Mouse (Mus musculus) frontal cortex, postnatal 36 days (tissue): ENCODE measurements around the gene Hes6.

Experiments used
- DNase-seq, 2 experiments: peaks; one replicate each; pipeline ENCODE4 v3.0.0; 2022; ENCODE audit warnings: low spot score in 2 of 2

Hes6 gene

DNA sequence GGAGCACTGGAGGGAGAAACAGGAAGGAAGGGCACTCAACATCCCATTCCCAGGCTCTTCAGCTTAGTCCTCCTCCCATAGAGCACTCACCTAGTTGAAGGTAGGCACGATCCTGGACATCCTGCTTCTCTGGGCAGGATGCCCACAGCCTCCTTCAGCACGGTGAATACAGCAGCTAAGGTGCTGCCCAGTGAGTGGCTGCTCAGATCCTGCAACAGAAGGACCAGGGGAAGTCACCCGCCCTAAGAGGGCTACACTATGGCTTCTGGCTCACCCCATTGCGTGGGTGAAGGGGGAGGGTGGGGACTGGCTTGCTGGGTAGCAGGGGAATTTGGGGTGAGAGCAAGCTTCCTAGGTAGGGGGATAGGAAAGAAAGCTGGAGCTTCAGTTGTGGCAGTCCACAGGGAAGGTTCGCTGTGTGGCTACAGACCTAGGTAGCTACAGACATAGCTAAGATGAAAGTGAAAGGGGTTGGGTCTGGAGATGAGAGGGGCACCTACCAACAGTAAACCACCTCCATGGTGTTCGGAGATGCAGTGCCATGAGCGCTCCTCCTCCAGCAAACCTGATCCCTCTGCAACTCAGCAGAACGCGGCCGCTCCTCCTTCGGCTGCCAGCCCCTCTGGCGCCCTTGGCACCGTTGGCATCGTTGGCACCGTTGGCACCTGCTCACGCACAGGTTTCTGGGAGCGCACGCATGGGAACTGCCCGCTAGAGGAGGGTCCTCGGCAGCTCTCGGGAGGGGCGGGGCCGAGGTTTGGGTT, 8.2 kb downstream of the Hes6 start:
- DNase-seq, result no peak

DNA sequence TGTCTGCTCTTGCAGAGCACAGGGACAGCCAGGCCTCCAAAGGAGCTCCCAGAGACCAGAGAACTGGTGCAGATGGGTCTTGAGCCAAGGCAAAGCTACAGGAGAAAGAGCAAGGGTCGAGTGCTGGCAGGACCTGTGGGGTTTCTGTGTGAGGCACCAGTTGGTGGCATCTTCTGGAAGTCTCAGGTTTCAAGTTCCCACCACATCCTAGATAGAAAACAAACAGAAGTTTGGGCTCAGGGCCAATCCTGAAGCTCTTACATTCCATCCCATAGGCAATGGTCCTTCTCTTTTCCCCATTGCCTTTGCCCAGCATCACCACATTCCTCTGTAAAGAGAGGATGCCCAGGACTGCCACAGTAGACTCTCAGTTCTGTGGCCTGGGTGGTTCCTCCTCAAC, 8.9 kb downstream of the Hes6 start:
- no peak for DNase-seq

DNA sequence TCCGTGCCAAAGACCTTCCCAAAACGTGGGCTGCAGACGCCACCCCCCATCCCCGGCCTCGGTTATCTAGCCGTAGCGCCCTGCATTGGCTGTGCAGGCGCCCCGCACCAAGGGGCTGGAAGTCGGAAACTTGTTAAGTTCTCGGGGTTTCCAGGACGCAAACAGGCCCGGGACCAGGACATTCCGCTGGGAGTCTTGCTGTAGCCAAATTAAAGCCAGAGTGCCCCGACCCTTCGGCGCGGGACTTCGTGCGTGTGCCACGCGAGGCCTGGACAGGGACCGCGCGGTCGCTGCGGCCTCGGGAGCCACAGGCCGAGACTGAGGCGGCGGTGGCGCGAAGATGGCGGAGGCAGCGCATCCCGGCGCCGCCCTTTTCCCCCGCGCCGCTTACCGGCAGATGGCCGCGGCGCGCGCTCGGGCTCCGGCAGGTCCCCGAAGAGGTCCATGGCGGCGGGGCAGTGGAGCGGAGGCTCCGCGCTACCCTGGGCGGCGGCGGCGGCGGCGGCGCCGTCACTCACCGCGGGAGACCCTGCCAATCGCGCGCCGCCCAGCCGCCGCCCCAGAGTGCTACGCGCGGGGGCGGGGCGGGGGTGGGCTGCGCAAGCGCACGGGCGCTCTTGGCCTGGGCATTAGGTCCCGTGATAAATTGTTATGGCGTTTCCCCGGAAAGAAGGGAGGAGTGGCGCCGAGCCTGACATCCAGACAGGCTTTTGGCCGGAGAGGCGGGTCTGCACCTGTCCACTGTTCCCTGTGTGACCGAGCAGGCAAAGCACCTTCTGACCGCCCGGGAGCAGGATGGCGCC, 15.4 kb downstream of the Hes6 start, which contains the start of gene Ilkap:
TSS of gene Ilkap (minus strand) at position 556 of the 803 bp plus-strand sequence.
- DNase-seq, result peak; percentile 65 to 75

DNA sequence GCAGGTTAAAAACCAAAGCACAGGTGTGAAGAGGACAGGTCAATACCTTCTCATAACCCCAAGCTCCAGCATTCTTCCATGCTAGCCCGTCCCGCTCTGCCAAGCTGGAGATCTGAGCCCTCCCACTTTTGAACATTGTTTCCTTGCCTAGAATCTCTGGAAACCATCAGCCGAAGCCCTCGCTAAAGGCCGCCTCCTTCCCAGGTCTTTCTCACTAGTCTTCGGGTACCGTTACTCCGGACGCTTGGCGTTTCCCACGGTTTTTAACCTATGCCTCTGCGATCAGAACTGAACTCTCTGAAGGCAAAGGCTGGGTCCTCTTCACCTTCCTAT, 15.9 kb downstream of the Hes6 start:
- DNase-seq, result no peak

DNA sequence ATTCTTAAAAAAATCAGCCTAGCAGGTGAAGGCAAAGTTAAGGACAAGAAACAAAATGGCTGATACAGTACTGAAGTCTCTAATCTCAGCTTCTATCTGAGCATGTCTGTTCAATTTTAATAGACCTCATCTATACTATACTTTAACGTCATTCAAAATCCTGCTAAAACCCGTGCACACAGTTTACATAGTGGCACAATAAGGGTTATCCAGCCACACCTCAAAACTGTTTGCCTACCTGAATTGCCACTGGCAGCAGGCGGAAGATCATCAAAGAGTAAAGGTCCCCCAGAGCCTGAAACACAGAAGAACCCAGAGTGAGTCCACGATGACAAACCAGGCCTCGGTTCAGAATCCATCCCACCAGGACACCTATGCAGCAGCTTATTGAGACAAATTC, 23.5 kb downstream of the Hes6 start:
- DNase-seq, result no peak

DNA sequence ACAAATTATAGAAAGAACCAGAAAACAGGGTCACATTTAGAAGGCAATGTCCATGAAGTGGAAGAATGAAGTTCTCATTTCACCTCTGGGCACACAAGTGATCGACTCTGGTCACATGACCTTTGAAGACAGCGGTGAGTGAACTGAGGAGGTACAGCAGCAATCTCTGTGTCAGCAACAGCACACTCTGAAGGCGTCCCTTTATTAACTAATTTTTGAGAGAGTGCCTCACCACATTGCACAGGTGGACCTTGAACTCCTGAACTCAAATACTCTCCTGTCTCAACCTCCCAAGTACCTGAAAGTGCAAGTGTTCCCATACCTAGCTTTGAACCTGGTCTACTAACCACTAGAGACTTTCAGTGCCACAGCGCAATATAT, 32.8 kb downstream of the Hes6 start:
- DNase-seq, result no peak

DNA sequence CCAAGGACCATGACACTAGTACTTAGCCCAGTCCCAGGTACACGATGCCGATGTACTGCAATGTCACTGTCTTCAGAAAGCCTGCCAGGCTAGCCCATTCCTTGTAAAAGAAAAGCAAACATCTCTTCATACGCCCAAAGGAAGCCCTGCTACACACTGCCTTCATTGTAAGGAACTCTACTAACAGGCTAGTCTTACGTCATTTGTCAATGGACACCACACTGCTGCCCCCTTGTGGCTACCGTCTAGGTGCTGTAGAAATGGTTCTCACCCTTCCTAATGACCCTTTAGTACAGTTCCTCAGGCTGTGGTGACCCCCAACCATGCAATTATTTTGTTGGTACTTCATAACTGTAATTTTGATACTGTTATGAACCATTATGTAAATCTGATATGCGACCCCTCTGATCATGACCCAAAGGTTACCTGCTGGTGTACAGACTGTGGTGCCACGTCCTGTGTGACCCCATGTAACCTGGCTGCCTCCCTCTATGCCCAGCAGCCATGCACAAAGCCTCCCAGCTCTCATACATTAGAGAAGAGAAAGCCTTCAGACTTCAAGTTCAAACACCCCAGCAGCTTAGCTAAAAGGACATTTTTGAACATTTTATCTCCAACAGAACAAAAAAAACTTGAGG, 33.3 kb downstream of the Hes6 start:
- peak; percentile 73 to 80 for DNase-seq

DNA sequence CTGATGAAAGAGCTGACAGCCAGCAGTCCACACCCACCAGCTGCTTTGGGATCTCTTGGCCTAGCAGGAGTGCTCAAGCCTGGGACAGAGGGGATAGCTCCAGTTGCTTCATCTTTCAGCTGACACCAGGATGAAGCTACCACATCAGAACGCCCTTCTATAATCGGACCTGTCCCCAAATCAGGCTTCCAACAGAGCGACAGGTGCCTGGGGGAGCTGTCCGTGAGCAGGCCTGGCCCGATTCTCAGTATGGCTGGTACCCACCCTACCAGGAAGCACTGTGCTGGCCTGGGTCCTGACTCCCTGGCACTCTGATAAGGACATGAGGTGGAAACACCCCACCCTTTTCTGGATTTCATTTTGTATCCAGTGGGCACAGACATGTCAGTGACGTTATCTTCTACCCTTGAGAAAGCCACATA, 40.4 kb downstream of the Hes6 start:
- DNase-seq, result no peak

DNA sequence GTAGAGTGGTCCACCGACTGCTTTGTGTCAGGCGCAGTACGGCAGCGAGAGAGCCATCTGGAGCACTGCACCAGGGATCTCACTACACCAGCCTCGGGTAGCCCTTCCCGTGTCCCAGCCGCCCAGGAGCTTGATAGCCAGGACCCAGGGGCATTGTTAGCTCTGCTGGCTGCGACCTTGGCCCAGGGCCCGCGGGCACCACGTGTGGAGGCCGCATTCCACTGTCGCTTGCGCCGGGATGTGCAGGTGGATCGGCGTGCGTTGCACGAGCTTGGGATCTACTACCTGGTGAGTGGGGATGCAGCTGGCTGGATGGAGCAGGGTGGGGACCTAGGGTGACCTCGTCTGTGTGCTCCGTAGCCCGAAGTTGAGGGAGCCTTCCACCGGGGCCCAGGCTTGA, 43.8 kb downstream of the Hes6 start:
- DNase-seq, result no peak

DNA sequence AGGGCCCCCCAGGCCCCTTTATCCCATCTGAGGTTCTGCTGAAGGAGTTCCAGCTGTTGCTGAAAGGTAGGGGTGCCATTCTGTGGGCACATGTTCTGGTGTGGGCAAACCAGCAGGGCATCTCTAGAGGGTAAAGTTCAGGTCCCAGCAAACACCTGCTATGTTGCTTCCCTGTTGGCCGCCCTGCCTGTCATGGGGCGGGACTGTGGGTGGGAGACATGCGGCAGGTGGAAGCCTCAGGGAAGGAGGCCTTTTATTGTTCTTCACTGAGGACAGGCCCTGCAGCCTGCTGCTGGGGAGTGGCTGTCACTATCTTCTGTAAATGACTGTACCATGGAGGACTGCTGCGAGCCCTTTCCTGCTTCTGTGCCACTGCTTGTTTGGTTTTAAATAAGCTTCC, 44.4 kb downstream of the Hes6 start:
- no peak for DNase-seq

DNA sequence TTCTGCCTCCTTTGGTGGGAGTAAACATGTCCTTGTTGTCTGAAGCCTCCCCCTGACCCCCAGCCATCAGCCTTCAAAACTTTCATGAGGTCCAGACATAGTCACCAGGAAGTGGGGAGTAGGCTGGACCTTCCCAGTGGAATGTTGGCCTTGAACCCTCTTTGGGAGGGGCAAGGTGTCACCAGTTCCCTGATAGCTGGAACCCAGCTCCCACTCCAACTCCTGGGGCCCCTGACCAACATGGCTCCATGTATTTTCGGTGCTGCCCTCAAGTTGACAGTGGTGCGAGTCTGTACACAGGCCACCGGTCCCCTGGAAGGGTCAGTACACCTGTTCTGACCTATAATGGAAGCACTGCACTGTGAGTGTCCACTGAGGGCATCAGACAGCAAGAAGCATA, 46.5 kb downstream of the Hes6 start:
- DNase-seq, result no peak

DNA sequence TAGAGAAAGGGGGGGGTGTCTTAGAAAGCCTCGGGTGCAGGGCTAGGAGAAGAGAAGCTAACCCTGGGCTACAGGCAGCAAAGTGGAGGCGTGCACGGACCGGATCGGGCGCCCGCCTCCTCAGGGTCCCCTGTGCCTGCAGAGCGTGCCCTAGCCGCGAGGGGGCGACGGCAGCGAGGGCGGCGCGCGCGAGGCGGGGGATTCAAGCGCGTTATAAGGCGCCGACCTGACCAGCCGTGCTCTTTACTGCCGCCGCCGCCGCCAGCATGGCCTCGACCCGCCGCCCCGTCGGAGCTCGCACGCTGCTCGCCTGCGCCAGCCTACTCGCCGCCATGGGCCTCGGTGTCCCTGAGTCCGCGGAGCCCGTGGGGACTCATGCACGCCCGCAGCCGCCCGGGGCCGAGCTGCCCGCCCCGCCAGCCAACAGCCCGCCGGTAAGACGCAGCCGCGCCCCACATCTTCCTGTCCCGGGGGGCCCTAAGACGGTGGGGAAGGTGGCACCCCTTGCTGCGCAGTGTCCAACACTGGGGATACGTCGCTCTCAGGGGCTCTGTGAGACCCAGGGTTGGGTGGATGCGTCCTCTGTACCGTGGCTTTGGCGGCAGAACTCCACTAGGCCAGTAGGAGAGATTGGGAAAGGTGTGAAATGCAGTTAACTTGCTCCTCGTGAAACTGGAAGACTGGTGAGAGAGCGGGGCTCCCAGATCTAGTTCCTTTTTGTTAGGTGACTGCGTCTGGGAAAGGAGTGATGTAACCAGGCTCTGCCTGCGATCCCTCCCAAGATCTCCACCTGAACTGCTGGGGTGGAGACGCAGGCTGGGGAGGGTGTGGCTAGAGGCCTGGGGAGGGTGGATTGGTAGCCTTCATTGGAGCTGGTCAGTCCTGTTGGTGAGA, 47.4 kb downstream of the Hes6 start, which contains the start of gene Erfe:
TSS of gene Erfe (plus strand) at position 216 of the 894 bp plus-strand sequence.
- peak; percentile 34 to 37 for DNase-seq

DNA sequence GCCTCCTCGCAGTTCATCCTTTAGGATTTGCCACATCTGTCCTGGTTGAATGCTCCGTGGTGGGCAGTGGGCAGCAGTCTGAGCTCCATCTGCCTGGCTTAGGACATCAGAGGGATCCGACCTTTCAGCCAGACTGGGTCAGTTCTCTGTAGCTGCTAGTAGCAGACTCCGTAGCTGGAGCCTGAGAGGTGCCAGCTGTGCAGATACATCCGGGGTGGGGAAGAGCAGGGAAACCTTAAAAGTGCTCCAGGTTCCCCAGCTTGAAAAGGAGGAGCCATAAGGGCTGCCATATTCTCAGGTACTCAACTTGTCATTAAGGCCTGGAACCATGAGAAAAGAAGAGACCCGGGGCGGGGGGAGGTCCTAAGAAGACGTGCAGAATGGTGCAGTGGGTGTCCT, 48.0 kb downstream of the Hes6 start:
- DNase-seq, result no peak

DNA sequence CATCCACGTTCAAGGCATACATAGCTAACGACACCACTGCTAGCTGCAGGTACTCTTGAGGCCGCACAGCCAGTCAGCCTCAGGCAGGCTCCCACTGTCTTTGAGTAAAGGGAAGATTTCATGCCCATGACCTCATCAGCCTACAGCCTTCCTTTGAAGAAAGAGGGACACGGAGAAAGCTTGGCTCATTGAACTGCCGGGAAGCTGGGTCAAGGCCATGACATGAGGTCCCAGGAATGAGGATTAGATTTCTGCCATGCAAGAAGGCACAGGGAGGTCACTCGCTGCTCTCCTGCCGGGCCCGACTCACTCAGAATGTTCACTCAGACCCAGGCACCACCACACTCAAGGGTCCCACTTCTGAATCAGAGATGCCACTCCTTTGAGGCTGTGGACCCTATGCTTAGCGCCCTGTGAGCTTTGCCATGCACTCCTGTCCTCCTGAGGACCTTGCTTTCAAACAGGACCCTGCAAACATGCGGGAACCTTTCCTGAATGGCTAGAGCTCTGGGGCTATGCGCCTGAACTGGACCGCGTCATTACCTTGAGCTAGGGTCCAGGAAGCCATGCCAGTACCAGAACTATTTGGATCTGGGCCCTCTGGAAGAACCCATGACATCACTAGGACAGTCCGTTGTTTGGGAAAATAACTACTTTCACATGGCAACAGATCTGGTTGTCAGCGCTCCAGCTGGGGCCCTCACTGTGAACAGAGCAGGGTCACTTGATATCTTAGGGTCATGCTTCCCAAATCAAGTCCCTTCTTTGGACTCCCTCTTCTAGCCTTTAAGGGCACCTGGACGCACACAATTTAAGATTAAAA, 48.8 kb downstream of the Hes6 start:
- no peak for DNase-seq

DNA sequence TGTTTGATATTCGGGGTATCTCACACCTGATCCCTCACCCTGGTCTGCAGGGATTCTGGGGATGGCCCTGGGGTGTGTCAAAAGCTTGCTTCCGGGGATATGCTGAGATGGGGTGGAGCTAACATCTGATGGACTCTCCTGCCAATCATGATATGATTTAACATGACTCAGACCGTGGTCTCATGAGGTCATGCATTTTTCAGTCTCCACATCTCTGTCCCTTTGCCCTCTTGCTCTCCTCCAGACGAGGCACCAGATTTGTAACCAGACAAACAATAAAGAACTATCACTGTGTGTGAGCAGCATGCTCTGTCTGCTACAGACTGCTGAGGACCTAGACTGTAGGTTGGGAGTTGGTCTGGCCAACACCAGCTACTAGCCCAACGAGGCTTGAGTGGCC, 51.7 kb downstream of the Hes6 start:
- DNase-seq, result no peak
